Mouse (Mus musculus): ENCODE data around the gene Msh6. TPM values are rescaled to one million over a fixed set of nuclear protein-coding genes. Genes with fewer than 3 reads are reported as not detected.
"Not testable (repeated sequence)": the region's sequence is repeated elsewhere in the genome, so short reads cannot be mapped to it uniquely, and the experiment has no call there.

Gene Msh6
- 92.3 and 95.5 TPM in 2 replicates for polyA plus RNA-seq (2014; fragmentation: Nextera tagmentation; extraction: Ambion mirVana)

DNA sequence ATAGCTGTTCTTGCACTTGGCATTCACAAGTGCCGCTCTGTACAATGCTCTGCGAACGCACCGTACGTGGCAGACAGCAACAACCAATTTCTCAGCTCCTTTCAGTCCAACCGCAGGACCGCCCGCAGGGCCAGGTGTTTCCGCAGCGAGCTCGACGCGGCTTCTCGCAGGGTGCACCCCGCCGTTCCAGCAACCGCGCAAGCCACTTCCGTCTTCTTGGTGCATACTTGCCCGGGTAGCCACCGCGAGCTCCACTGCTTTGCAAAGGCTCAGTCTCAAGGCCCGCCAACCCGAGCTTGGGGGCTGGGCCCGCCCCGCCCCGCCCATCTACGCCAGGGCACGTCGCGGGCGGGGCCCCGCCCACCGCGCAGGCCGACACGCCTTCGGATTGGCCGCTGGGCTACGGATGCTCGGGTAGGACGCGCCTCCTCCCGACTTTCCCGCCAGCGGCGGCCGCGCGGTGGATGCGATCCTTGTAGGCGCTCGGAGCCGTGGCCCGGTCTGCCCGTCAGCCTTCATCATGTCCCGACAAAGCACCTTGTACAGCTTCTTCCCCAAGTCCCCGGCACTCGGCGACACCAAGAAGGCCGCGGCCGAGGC lies at the start of gene Msh6:
Msh6 (plus strand) TSS at position 434 of the 600 bp plus-strand sequence.
- under 1% methylated on average over 63 of the region's 63 CpGs for WGBS
- H3K9me3 ChIP-seq (ENCODE audit: control insufficient read depth, low read length): no peaks in the 10 kb centered on the region
- ATAC-seq (ENCODE audit: low FRiP score) (peak; percentile 99), DNase-seq (ENCODE audit: low spot score, missing footprints) (peak; percentile 99)
- peak within 1 kb of the TSS; percentile 97 for H3K9ac ChIP-seq (ENCODE audit: low read length)
- peaks cover 13% of the 10 kb centered on the region for H3K4me1 ChIP-seq (ENCODE audit: control insufficient read depth, insufficient read depth, low read length)
- peak within 1 kb of the TSS; percentile 77 for H3K27ac ChIP-seq (ENCODE audit: low read depth, low read length)
- H3K4me2 ChIP-seq: peak within 1 kb of the TSS; percentile 74
- H3K27me3 ChIP-seq (ENCODE audit: control insufficient read depth, insufficient read depth, low read length): no peaks in the 10 kb centered on the region
- peak within 1 kb of the TSS; percentile 95 for H3K4me3 ChIP-seq (ENCODE audit: low read depth, low read length)
- no peaks in the 10 kb centered on the region for H3K36me3 ChIP-seq (ENCODE audit: control insufficient read depth, insufficient read depth, low read length)

DNA sequence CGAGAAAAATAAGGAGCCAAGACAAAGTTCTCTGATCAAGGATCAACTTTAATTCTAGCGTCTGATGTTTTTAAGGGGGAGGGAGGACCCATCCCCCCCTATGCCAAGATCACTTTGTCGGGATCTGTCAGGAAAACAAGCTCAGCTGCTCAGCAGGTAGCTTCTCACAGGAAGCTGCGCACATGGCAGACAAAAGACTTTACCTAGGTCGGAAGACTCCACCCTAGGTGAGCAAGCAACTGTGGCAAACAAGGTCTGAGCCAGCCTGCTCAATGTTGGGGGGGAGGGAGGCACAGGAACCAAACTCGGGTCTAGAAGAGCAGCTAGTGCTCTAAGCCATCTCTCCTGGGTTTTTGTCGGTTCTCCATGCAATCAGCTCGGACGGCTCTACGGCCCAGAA lies 40.5 kb upstream of the Msh6 start:
- no peak overlapping the region for H3K4me2 ChIP-seq
- no peaks in the 10 kb centered on the region for H3K4me1 ChIP-seq (ENCODE audit: control insufficient read depth, insufficient read depth, low read length)
- no peak for ATAC-seq (ENCODE audit: low FRiP score)
- H3K9me3 ChIP-seq (ENCODE audit: control insufficient read depth, low read length): no peaks in the 10 kb centered on the region
- H3K4me3 ChIP-seq (ENCODE audit: low read depth, low read length): no peak overlapping the region
- WGBS: 80% methylated on average over 10 of the region's 10 CpGs
- no peak overlapping the region for H3K27ac ChIP-seq (ENCODE audit: low read depth, low read length)
- no peak for DNase-seq (ENCODE audit: low spot score, missing footprints)
- H3K36me3 ChIP-seq (ENCODE audit: control insufficient read depth, insufficient read depth, low read length): no peaks in the 10 kb centered on the region
- no peak overlapping the region for H3K9ac ChIP-seq (ENCODE audit: low read length)
- H3K27me3 ChIP-seq (ENCODE audit: control insufficient read depth, insufficient read depth, low read length): no peaks in the 10 kb centered on the region

DNA sequence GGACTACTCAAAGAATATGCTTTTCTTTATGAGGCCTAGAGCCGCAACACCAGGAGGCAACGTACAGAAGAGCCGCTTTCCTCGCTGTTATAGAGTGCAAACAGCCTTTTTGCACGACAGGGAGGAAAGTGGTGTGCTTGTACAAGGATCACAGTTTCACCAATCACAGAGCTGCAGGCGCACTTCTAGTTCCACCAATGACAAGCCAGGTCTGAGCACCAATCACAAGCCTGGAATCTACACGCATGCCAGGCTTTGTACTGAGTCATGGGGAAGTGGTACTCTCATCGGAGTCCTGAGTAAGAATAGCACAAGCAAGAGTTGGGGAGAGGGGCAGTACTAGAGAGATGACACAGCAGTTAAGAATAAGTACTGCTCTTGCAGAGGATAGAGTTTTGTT lies 40.1 kb upstream of the Msh6 start:
- Histone ChIP-seq H3K27ac (ENCODE audit: low read depth, low read length) (no peak overlapping the region), H3K9me3 (ENCODE audit: control insufficient read depth, low read length) (no peaks in the 10 kb centered on the region), H3K4me3 (ENCODE audit: low read depth, low read length) (no peak overlapping the region), H3K27me3 (ENCODE audit: control insufficient read depth, insufficient read depth, low read length) (no peaks in the 10 kb centered on the region), H3K9ac (ENCODE audit: low read length) (no peak overlapping the region), H3K4me2 (no peak overlapping the region), H3K4me1 (ENCODE audit: control insufficient read depth, insufficient read depth, low read length) (no peaks in the 10 kb centered on the region), H3K36me3 (ENCODE audit: control insufficient read depth, insufficient read depth, low read length) (no peaks in the 10 kb centered on the region)
- WGBS: 86% methylated on average over 8 of the region's 8 CpGs
- ATAC-seq (ENCODE audit: low FRiP score) (no peak), DNase-seq (ENCODE audit: low spot score, missing footprints) (no peak)

- Histone ChIP-seq H3K4me1 (ENCODE audit: control insufficient read depth, insufficient read depth, low read length) (no peaks in the 10 kb centered on the region), H3K9ac (ENCODE audit: low read length) (no peak overlapping the region), H3K36me3 (ENCODE audit: control insufficient read depth, insufficient read depth, low read length) (no peaks in the 10 kb centered on the region), H3K9me3 (ENCODE audit: control insufficient read depth, low read length) (no peaks in the 10 kb centered on the region), H3K4me2 (no peak overlapping the region), H3K27me3 (ENCODE audit: control insufficient read depth, insufficient read depth, low read length) (no peaks in the 10 kb centered on the region), H3K4me3 (ENCODE audit: low read depth, low read length) (no peak overlapping the region), H3K27ac (ENCODE audit: low read depth, low read length) (no peak overlapping the region)
- ATAC-seq (ENCODE audit: low FRiP score) (no peak), DNase-seq (ENCODE audit: low spot score, missing footprints) (no peak)
- WGBS: 87% methylated on average over 4 of the region's 4 CpGs
Observed at GRCm38 (mm10) chr17:87936156-87936555, 38.7 kb upstream of the Msh6 start.

GRCm38 (mm10) chr17:87948965-87949584 lies 25.8 kb upstream of the Msh6 start:
- H3K4me3 ChIP-seq (ENCODE audit: low read depth, low read length): no peak overlapping the region
- 47% methylated on average over 16 of the region's 16 CpGs for WGBS
- H3K9ac ChIP-seq (ENCODE audit: low read length): no peak overlapping the region
- no peak overlapping the region for H3K27ac ChIP-seq (ENCODE audit: low read depth, low read length)
- no peaks in the 10 kb centered on the region for H3K36me3 ChIP-seq (ENCODE audit: control insufficient read depth, insufficient read depth, low read length)
- ATAC-seq (ENCODE audit: low FRiP score) (peak; percentile 68; the same call in 1 of the 2 replicates), DNase-seq (ENCODE audit: low spot score, missing footprints) (peak; percentile 97)
- H3K4me2 ChIP-seq: no peak overlapping the region
- no peaks in the 10 kb centered on the region for H3K4me1 ChIP-seq (ENCODE audit: control insufficient read depth, insufficient read depth, low read length)
- H3K9me3 ChIP-seq (ENCODE audit: control insufficient read depth, low read length): no peaks in the 10 kb centered on the region
- H3K27me3 ChIP-seq (ENCODE audit: control insufficient read depth, insufficient read depth, low read length): no peaks in the 10 kb centered on the region

DNA sequence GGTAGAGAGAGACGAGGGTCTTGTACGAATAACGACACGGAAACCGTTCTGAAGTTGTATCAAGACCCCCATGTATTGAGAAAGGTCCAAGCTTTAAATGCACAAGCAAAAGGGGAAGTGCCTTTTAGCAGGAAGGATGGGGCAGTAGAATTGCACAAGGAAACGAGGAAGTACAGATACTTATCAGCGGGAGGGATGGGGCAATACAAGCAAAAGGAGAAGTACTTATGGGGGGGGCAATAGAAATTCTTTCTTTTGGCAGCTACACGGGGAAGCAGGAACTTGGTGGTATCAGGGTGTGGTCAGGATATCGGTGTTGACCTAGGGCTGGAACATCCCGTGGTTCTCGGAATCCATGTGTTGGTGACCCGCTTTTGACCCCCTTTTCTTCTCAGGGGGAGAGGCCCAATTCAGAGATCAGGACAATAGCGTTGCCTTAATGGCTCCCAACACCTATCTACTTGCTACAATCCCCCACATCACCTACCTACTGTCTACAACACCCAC lies 20.2 kb upstream of the Msh6 start:
- H3K36me3 ChIP-seq (ENCODE audit: control insufficient read depth, insufficient read depth, low read length); ATAC-seq (ENCODE audit: low FRiP score); H3K4me3 ChIP-seq (ENCODE audit: low read depth, low read length); H3K27me3 ChIP-seq (ENCODE audit: control insufficient read depth, insufficient read depth, low read length); H3K9me3 ChIP-seq (ENCODE audit: control insufficient read depth, low read length); H3K27ac ChIP-seq (ENCODE audit: low read depth, low read length); DNase-seq (ENCODE audit: low spot score, missing footprints); H3K9ac ChIP-seq (ENCODE audit: low read length); H3K4me2 ChIP-seq; H3K4me1 ChIP-seq (ENCODE audit: control insufficient read depth, insufficient read depth, low read length): not testable (repeated sequence)
- 90% methylated on average over 13 of the region's 13 CpGs for WGBS

DNA sequence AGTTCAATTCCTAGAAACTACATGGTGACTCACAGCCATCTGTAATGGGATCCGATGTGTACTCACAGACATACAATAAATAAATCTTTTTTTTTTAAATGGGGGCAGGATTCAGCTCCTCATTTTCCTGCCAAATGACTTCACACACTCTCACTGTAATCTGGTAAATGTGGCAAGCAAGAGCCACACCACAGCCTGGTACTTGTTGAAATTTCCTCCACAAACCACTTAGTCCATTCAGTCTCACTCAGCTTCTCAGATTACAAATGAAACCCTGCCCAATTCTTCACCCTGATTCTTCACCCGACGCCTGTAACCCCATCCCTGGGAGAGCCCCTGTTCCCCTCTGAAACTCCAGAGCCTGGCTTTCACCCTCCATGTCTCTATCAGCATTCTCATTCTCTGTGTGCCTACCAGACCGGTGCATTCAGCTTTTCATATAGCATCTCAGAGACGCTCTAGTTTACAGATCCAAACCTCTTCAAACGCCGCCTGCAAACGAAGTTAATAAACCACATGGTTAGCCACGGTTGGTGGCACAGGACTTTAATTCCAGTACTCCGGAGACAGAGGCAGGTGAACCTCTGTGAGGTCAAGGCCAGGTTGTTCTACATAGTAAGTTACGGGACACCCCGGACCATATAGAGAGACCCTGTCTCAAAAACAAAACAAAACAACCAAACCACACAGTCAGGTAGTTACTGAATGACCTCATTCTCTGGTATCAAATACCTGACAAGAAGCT lies 17.6 kb upstream of the Msh6 start:
- H3K9me3 ChIP-seq (ENCODE audit: control insufficient read depth, low read length): no peaks in the 10 kb centered on the region
- no peaks in the 10 kb centered on the region for H3K27me3 ChIP-seq (ENCODE audit: control insufficient read depth, insufficient read depth, low read length)
- H3K36me3 ChIP-seq (ENCODE audit: control insufficient read depth, insufficient read depth, low read length): no peaks in the 10 kb centered on the region
- H3K27ac ChIP-seq (ENCODE audit: low read depth, low read length): no peak overlapping the region
- no peak overlapping the region for H3K4me2 ChIP-seq
- H3K4me1 ChIP-seq (ENCODE audit: control insufficient read depth, insufficient read depth, low read length): no peaks in the 10 kb centered on the region
- H3K4me3 ChIP-seq (ENCODE audit: low read depth, low read length): no peak overlapping the region
- 78% methylated on average over 12 of the region's 12 CpGs for WGBS
- DNase-seq (ENCODE audit: low spot score, missing footprints): peak; percentile 35
- no peak for ATAC-seq (ENCODE audit: low FRiP score)
- H3K9ac ChIP-seq (ENCODE audit: low read length): no peak overlapping the region

DNA sequence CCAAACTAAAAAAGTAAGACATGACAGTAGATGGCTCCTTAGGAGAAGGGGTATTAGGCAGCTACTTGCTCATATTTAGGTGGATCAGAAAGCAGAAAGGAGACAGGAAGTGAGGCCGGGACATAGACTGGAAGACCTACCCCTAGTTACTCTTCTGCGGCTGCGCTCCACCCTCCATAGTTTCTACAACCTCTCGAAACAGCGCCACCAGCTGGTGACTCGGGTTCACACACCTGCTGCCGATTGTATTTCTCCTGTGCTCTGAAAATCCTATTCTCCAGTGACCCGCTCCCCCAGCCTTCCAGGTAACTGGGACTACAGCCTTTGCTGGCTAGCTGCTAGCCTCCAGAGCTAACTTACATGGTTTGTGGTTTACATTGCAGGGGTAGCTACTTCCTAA lies 16.6 kb upstream of the Msh6 start:
- Histone ChIP-seq H3K27me3 (ENCODE audit: control insufficient read depth, insufficient read depth, low read length) (no peaks in the 10 kb centered on the region), H3K9me3 (ENCODE audit: control insufficient read depth, low read length) (no peaks in the 10 kb centered on the region), H3K9ac (ENCODE audit: low read length) (no peak overlapping the region), H3K4me2 (no peak overlapping the region), H3K27ac (ENCODE audit: low read depth, low read length) (no peak overlapping the region), H3K36me3 (ENCODE audit: control insufficient read depth, insufficient read depth, low read length) (no peaks in the 10 kb centered on the region), H3K4me3 (ENCODE audit: low read depth, low read length) (no peak overlapping the region), H3K4me1 (ENCODE audit: control insufficient read depth, insufficient read depth, low read length) (no peaks in the 10 kb centered on the region)
- peak; percentile 78 for DNase-seq (ENCODE audit: low spot score, missing footprints)
- ATAC-seq (ENCODE audit: low FRiP score): no peak
- WGBS: 62% methylated on average over 8 of the region's 8 CpGs

DNA sequence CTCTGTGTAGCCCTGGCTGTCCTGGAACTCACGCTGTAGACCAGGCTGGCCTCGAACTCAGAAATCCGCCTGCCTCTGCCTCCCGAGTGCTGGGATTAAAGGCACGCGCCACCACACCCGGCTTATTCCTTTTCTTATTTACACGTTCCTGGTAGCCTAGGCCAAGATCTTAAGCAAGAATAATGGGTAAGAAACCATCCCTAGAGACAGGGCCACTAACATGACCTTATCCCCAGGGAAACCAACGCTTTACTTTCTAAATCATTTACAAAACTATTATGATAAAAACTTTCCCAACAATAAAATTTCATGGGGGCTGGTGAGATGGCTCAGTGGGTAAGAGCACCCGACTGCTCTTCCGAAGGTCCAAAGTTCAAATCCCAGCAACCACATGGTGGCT lies 15.5 kb upstream of the Msh6 start:
- H3K9me3 ChIP-seq (ENCODE audit: control insufficient read depth, low read length); ATAC-seq (ENCODE audit: low FRiP score); H3K4me2 ChIP-seq; H3K27me3 ChIP-seq (ENCODE audit: control insufficient read depth, insufficient read depth, low read length); H3K27ac ChIP-seq (ENCODE audit: low read depth, low read length); H3K9ac ChIP-seq (ENCODE audit: low read length); DNase-seq (ENCODE audit: low spot score, missing footprints); H3K4me1 ChIP-seq (ENCODE audit: control insufficient read depth, insufficient read depth, low read length); H3K36me3 ChIP-seq (ENCODE audit: control insufficient read depth, insufficient read depth, low read length); H3K4me3 ChIP-seq (ENCODE audit: low read depth, low read length): not testable (repeated sequence)
- 92% methylated on average over 11 of the region's 11 CpGs for WGBS
